ENCODE assay signal across 10 mouse cellular contexts in the genomic region with DNA sequence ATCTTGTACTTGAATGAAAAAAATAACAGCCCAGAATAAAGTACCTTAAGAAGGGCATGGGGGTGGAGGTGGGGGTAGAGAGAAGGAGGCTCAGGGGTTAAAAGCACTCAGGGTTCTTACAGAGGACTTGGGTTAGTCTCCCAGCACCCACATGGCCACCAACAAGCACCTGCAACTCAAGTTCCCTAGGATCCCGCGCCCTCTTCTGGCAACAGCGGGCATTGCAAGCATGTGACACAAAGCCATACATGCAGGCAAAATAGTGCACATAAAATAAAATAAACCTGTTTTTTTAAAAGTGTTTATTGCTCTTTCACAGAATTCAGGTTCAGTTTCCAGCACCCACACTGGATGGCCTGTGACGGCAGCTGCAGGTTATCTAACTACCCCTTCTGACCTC. TPM values are rescaled to one million over a fixed set of nuclear protein-coding genes. Genes with fewer than 3 reads are reported as not detected.
DNase-seq lines count a peak whose midpoint lies in the region; ATAC-seq and TF ChIP-seq lines count a peak whose summit lies in the region.
"Had no signal": no experiment of that assay in that cellular context is flagged by ENCODE, and none has a peak within 500 bp of the region (broad histone marks: within the 10 kb centered on the region; RNA-seq: fewer than 3 reads in every experiment).

No protein-coding gene starts in this region.

- peak; percentile 46 for TF ChIP-seq CTCF in kidney, adult 2 months (conservative IDR thresholded peaks at IDR 0.05; ENCODE audit: insufficient read depth, insufficient read length, low read depth, low read length)

- DNase-seq in kidney, adult 2 months = no peak
- DNase-seq in A20 (ENCODE audit: low read depth, low spot score) (peak; percentile 45), ES-CJ7 (ENCODE audit: low read depth, low spot score) (peak; percentile 64)
- DNase-seq in urinary bladder, adult 2 months (ENCODE audit: low spot score) = no peak
- no peak for DNase-seq in gastrocnemius, postnatal 10 days
- no peak for DNase-seq in Muller cell, postnatal 12 days (ENCODE audit: inconsistent ontology term)
- DNase-seq: embryo, embryonic 11 days had no signal

- TF ChIP-seq POLR2A in kidney, adult 2 months (IDR thresholded peaks at IDR 0.05; ENCODE audit: low read depth, low read length) = no peak

- H3K4me2 ChIP-seq in kidney, embryonic 16.5 days (replicated peaks; ENCODE audit: low read depth, low read length) = no peak overlapping the region
- H3K4me2 ChIP-seq: midbrain, embryonic 12.5 days had no signal

- H3K27me3 ChIP-seq in kidney, adult 2 months (replicated peaks; ENCODE audit: control insufficient read depth, insufficient read depth, low read length) = no peaks in the 10 kb centered on the region
- no peaks in the 10 kb centered on the region for H3K27me3 ChIP-seq in kidney, embryonic 16.5 days (ENCODE audit: insufficient read depth, low read length)
- H3K27me3 ChIP-seq: midbrain, embryonic 12.5 days had no signal

- no peak overlapping the region for H3K9ac ChIP-seq in kidney, embryonic 16.5 days (replicated peaks; ENCODE audit: low read length)
- H3K9ac ChIP-seq: midbrain, embryonic 12.5 days had no signal

- no peaks in the 10 kb centered on the region for H3K4me1 ChIP-seq in kidney, adult 2 months (ENCODE audit: control insufficient read depth, insufficient read depth, low read length)
- no peaks in the 10 kb centered on the region; the same call in 1 of the 2 replicates for H3K4me1 ChIP-seq in kidney, embryonic 16.5 days (ENCODE audit: insufficient read depth, low read length)

- no peaks in the 10 kb centered on the region for H3K36me3 ChIP-seq in kidney, adult 2 months (ENCODE audit: control insufficient read depth, insufficient read depth, low read length)
- no peaks in the 10 kb centered on the region for H3K36me3 ChIP-seq in kidney, embryonic 16.5 days (ENCODE audit: insufficient read depth, low read length)

- H3K9me3 ChIP-seq in kidney, embryonic 16.5 days (ENCODE audit: low read length) = peaks cover 5% of the 10 kb centered on the region; the same call in 1 of the 2 replicates
- H3K9me3 ChIP-seq: midbrain, embryonic 12.5 days had no signal

- WGBS in kidney, adult 2 months = 48% methylated on average over 4 of the region's 4 CpGs
- WGBS in kidney, embryonic 16.5 days = 51% methylated on average over 4 of the region's 4 CpGs

- ATAC-seq in kidney, embryonic 16.5 days (ENCODE audit: low FRiP score, low TSS enrichment) = no peak
- peak; percentile 40; the same call in 1 of the 2 replicates for ATAC-seq in megakaryocyte progenitor cell, adult 5-6 weeks (replicated peaks; ENCODE audit: poor library complexity)

- H3K4me3 ChIP-seq in kidney, adult 2 months (ENCODE audit: insufficient read depth, low read depth, low read length) = no peak overlapping the region
- H3K4me3 ChIP-seq in kidney, embryonic 16.5 days (ENCODE audit: low read length) = no peak overlapping the region
- H3K4me3 ChIP-seq: midbrain, embryonic 12.5 days had no signal

- no peak overlapping the region for H3K27ac ChIP-seq in kidney, adult 2 months (ENCODE audit: insufficient read depth, low read depth, low read length)
- H3K27ac ChIP-seq in kidney, embryonic 16.5 days (ENCODE audit: low read length) = no peak overlapping the region
- H3K27ac ChIP-seq: midbrain, embryonic 12.5 days had no signal

RNA-seq across cellular contexts. Expression of a gene that starts 6.7 kb away (rescaled TPM):
- polyA plus RNA-seq in kidney, adult 2 months (2012; rRNA removed) = 3.3 and 3.4 TPM in 2 replicates
- polyA plus RNA-seq in kidney, embryonic 16.5 days (2015; fragmentation: Nextera tagmentation; extraction: Ambion mirVana) = 12.4 and 16.2 TPM in 2 replicates
- total RNA-seq in megakaryocyte progenitor cell, adult 5-6 weeks (2015) = 0.07 and 0.90 TPM in 2 replicates
- 0.07 TPM in 1 of 2 replicates, not detected in the other for total RNA-seq in megakaryocyte progenitor cell, adult 5-6 weeks (2017)
- 4.9 and 5.2 TPM in 2 replicates for polyA plus RNA-seq in urinary bladder, adult 2 months (2012; rRNA removed)
- 1 to 10 TPM; 4.3 to 7.7 TPM for total RNA-seq in gastrocnemius, postnatal 10 days (2021)

RNA-seq across cellular contexts. Expression of a gene that starts 56.8 kb away (rescaled TPM):
- 4.3 and 6.5 TPM in 2 replicates for polyA plus RNA-seq in kidney, adult 2 months (2012; rRNA removed)
- polyA plus RNA-seq in kidney, embryonic 16.5 days (2015; fragmentation: Nextera tagmentation; extraction: Ambion mirVana) = 51.5 and 53.3 TPM in 2 replicates
- 37.4 and 37.7 TPM in 2 replicates for total RNA-seq in megakaryocyte progenitor cell, adult 5-6 weeks (2015)
- 35.3 and 56.9 TPM in 2 replicates for total RNA-seq in megakaryocyte progenitor cell, adult 5-6 weeks (2017)
- polyA plus RNA-seq in urinary bladder, adult 2 months (2012; rRNA removed) = 22.8 and 27.8 TPM in 2 replicates
- 10 to 100 TPM; 39.4 to 42.5 TPM for total RNA-seq in gastrocnemius, postnatal 10 days (2021)

Comparison
In these comparisons a context has a peak if more than half of its experiments do, and no peak if none do; other contexts are left out.
1. DNase-seq: peak in A20 (single experiment) and ES-CJ7 (single experiment); none in kidney, adult 2 months (single experiment), urinary bladder, adult 2 months (single experiment), gastrocnemius, postnatal 10 days (single experiment) and Muller cell, postnatal 12 days (single experiment).